Mouse (Mus musculus) lung, embryonic 15.5 days (tissue): ENCODE data around the gene Nkx1-1. TPM values are rescaled to one million over a fixed set of nuclear protein-coding genes. Genes with fewer than 3 reads are reported as not detected.

Experiments
- ATAC-seq: fragments of 200-750 bp; cut with Nextera tagmentation; 2 replicates; pipeline ENCODE4 v1.8.0; 2017; ENCODE audit warnings: moderate number of reproducible peaks, borderline replicate concordance; ENCODE audit not compliant: low FRiP score, low TSS enrichment; ENCODE audit errors: extremely low read depth
- H3K27ac ChIP-seq: fragments of 300-500 bp; sonication (generic); 2 replicates; pipeline ENCODE4 v1.5.1; 2015; ENCODE audit warnings: moderate library complexity, mild to moderate bottlenecking, inconsistent platforms
- H3K27me3 ChIP-seq: fragments of 300-500 bp; sonication (generic); 2 replicates; pipeline ENCODE4 v1.6.1; 2015; ENCODE audit warnings: inconsistent platforms
- H3K36me3 ChIP-seq: fragments of 300-500 bp; sonication (generic); 2 replicates; pipeline ENCODE4 v1.6.1; 2015; ENCODE audit warnings: inconsistent platforms
- H3K4me1 ChIP-seq: fragments of 300-500 bp; sonication (generic); 2 replicates; pipeline ENCODE4 v1.6.1; 2015; ENCODE audit warnings: inconsistent platforms
- H3K4me2 ChIP-seq: fragments of 300-500 bp; sonication (generic); 2 replicates; pipeline ENCODE4 v1.6.1; 2015; ENCODE audit warnings: inconsistent platforms, mild to moderate bottlenecking, moderate library complexity
- H3K4me3 ChIP-seq: fragments of 300-500 bp; sonication (generic); 2 replicates; pipeline ENCODE4 v1.5.1; 2015; ENCODE audit warnings: mild to moderate bottlenecking, inconsistent platforms
- H3K9ac ChIP-seq: fragments of 300-500 bp; sonication (generic); 2 replicates; pipeline ENCODE4 v1.6.1; 2015; ENCODE audit warnings: inconsistent platforms
- H3K9me3 ChIP-seq: fragments of 300-500 bp; sonication (generic); 2 replicates; pipeline ENCODE4 v1.6.1; 2016; ENCODE audit warnings: inconsistent platforms
- WGBS: fragments of 180-500 bp; shearing (Covaris S2); methylation state at CpG from one replicate; pipeline ENCODE4 v1.1.7; 2015; 5-methylcytosine and 5-hydroxymethylcytosine counted together
- polyA plus RNA-seq: library from polyadenylated mRNA; unstranded; fragments of >200 nt; fragmentation: Nextera tagmentation; extraction: Ambion mirVana; gene quantifications from 2 replicates; pipeline ENCODE4 v1.2.1, GENCODE M21; 2015

Gene Nkx1-1
- not detected in 2 replicates for polyA plus RNA-seq

DNA sequence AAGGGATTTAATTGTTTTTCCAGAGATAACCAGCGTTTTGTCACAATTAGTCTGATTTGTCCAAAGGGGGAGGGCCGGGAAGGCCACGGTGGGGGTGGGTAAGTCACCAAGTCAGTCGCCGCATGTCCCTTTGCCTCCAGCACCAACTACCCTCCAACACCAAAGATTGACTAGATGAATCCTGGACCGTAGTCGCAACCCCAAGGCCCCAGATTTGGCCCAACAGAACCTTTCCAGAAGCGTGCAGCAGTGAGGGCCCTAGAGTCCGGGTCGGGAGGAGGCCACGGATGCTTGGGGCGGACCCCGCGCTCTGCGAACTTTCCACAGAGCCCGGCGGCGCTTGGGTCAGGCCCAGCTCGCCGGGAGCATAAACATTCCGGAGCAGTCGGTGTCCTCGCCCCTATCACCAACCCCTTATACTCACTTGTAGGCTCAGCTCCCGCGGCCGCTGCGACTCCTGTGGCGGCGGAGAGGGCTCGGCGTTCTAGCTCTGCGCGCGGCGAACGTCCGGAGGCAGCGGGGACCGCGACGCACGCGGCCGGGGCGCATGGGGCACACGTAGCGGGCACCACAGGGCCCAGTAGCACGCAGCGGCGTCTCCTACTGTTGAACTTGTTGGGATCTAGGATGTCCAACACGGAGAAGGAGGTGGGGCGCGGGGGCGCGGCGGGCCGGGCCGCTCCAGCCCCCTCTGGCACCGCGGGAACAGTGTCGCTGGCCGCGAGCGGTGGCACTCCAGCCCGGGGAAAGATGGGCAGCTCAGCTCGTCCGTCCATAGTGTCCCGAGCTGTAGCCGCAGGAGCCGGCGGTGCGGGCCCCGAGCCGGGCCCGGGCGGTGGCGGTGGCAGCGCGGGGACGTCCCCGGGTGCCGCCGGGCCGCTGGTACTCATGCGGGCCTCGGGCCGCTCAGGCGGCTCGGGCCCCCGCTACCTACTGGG is at the start of gene Nkx1-1:
Nkx1-1 (minus strand) TSS at position 776 of the 938 bp plus-strand sequence.
- H3K9me3 ChIP-seq: no peaks in the 10 kb centered on the region
- peak within 1 kb of the TSS; percentile 9 for H3K4me3 ChIP-seq
- no peaks in the 10 kb centered on the region for H3K36me3 ChIP-seq
- under 1% methylated on average over 83 of the region's 90 CpGs for WGBS
- no peak within 1 kb of the TSS for H3K27ac ChIP-seq
- H3K4me1 ChIP-seq: peaks cover 27% of the 10 kb centered on the region
- no peak for ATAC-seq
- H3K27me3 ChIP-seq: peaks cover 97% of the 10 kb centered on the region
- no peak within 1 kb of the TSS for H3K9ac ChIP-seq
- H3K4me2 ChIP-seq: peak within 1 kb of the TSS; percentile 36

GRCm38 (mm10) chr5:33481318-33481685 is 47.5 kb upstream of the Nkx1-1 start:
- no peak overlapping the region for H3K9ac ChIP-seq
- 25% methylated on average over 7 of the region's 7 CpGs for WGBS
- no peak overlapping the region for H3K4me2 ChIP-seq
- no peak overlapping the region for H3K4me3 ChIP-seq
- no peaks in the 10 kb centered on the region for H3K36me3 ChIP-seq
- H3K9me3 ChIP-seq: no peaks in the 10 kb centered on the region
- ATAC-seq: no peak
- no peaks in the 10 kb centered on the region for H3K27me3 ChIP-seq
- no peak overlapping the region for H3K27ac ChIP-seq
- no peaks in the 10 kb centered on the region for H3K4me1 ChIP-seq

DNA sequence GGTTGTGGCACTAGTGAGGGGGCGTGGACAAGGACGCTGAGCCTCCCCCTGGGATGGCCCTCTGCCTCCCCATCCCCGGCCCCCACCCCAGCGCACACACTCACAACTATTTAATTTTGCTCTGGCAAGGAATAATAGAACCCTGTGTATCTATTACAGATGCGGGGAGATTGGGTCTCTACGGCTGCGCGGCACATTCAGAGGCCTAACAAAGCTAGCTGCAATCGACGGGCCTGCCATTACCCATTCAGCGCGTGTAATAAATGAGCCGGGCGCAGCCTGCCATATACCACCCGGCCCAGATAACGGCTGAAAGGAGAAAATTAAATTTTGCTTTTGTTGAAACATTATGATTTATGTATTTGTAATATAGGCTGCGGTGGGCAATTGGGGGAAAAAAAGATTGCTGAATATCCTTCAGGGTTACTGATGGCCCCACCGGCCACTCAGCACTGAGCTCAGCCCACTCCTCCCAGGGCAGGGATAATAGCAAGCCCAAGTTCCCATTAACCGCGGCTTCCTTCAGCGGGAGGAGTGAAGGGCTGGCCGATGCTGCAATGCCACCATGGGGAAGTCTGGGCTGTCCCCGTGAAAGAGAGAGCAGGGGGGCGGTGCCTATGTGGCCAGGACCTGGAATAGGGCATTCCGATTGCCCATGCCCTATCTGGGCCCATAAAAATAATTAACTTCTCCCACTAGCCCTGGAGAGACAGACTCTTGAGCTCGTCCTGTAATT is 47.0 kb upstream of the Nkx1-1 start:
- Histone ChIP-seq H3K4me3 (no peak overlapping the region), H3K4me2 (no peak overlapping the region), H3K36me3 (no peaks in the 10 kb centered on the region), H3K27me3 (no peaks in the 10 kb centered on the region), H3K9ac (no peak overlapping the region), H3K4me1 (no peaks in the 10 kb centered on the region), H3K27ac (no peak overlapping the region), H3K9me3 (no peaks in the 10 kb centered on the region)
- no peak for ATAC-seq
- 62% methylated on average over 26 of the region's 26 CpGs for WGBS

DNA sequence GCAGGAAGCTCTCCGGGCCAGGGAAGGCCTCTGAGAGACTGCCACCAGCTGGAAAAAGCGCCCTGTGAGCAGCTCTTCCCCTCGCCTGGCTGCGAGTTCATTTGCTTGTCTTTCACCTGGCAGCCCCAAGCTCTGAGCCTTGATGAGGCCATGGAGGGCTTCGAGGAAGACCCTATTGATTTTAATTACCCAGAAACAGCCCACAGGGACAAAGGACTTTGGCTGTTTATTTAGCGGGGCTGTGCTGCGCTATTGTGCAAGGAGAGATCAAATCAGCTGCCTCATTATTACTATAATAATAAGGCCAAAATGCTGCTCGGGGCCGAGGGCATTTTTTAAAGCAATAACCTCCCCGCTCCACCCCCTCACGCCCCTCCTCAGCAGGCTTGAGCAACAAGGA is 31.7 kb upstream of the Nkx1-1 start:
- Histone ChIP-seq H3K4me1 (no peaks in the 10 kb centered on the region), H3K36me3 (no peaks in the 10 kb centered on the region), H3K9me3 (no peaks in the 10 kb centered on the region), H3K27ac (no peak overlapping the region), H3K27me3 (no peaks in the 10 kb centered on the region), H3K4me3 (no peak overlapping the region), H3K9ac (no peak overlapping the region), H3K4me2 (no peak overlapping the region)
- WGBS: 53% methylated on average over 11 of the region's 11 CpGs
- no peak for ATAC-seq

- WGBS: 57% methylated on average over 7 of the region's 7 CpGs
- no peak overlapping the region for H3K9ac ChIP-seq
- no peak overlapping the region for H3K27ac ChIP-seq
- ATAC-seq: no peak
- no peak overlapping the region for H3K4me2 ChIP-seq
- no peaks in the 10 kb centered on the region for H3K9me3 ChIP-seq
- H3K4me1 ChIP-seq: no peaks in the 10 kb centered on the region
- no peak overlapping the region for H3K4me3 ChIP-seq
- no peaks in the 10 kb centered on the region for H3K27me3 ChIP-seq
- no peaks in the 10 kb centered on the region for H3K36me3 ChIP-seq
These were observed 30.6 kb upstream of the Nkx1-1 start for GRCm38 (mm10) chr5:33464390-33464789.

- Histone ChIP-seq H3K4me1 (no peaks in the 10 kb centered on the region), H3K4me2 (no peak overlapping the region), H3K36me3 (no peaks in the 10 kb centered on the region), H3K9me3 (no peaks in the 10 kb centered on the region), H3K4me3 (no peak overlapping the region), H3K27me3 (no peaks in the 10 kb centered on the region), H3K9ac (no peak overlapping the region), H3K27ac (no peak overlapping the region)
- no peak for ATAC-seq
- WGBS: 42% methylated on average over 2 of the region's 2 CpGs
These were observed 25.3 kb upstream of the Nkx1-1 start for GRCm38 (mm10) chr5:33459111-33459510.

DNA sequence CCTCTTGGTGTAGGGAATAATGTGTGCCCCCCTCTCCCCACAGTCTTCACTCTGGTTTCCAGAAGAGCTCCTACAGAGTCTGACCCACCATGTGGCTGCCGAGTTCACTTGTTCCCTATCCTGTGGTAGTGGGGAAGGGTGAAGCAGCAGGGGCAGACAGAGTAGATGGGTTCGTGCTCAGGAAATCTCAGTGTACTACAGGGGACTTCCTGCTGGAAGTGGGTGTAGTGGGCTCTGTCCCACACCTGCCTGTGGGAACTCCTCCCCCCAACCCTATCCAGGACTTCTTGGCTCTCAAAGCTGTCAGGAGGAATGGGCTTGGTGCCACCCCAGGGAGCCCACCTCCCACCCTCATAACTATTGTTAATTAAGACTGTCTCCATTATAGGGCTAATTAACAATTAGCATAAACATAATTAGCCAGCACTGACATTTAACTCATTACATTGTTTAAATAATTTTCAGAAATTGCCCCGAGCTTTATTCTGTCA is 24.4 kb upstream of the Nkx1-1 start:
- H3K36me3 ChIP-seq: no peaks in the 10 kb centered on the region
- H3K27ac ChIP-seq: no peak overlapping the region
- no peaks in the 10 kb centered on the region for H3K4me1 ChIP-seq
- no peaks in the 10 kb centered on the region for H3K9me3 ChIP-seq
- H3K9ac ChIP-seq: no peak overlapping the region
- H3K4me2 ChIP-seq: no peak overlapping the region
- H3K4me3 ChIP-seq: no peak overlapping the region
- ATAC-seq: no peak
- H3K27me3 ChIP-seq: no peaks in the 10 kb centered on the region
- WGBS: 63% methylated on average over 3 of the region's 3 CpGs

GRCm38 (mm10) chr5:33455737-33456136 is 22.0 kb upstream of the Nkx1-1 start:
- H3K9ac ChIP-seq: no peak overlapping the region
- no peak overlapping the region for H3K4me2 ChIP-seq
- no peaks in the 10 kb centered on the region for H3K27me3 ChIP-seq
- 46% methylated on average over 8 of the region's 8 CpGs for WGBS
- no peak overlapping the region for H3K4me3 ChIP-seq
- no peaks in the 10 kb centered on the region for H3K36me3 ChIP-seq
- H3K9me3 ChIP-seq: no peaks in the 10 kb centered on the region
- no peaks in the 10 kb centered on the region for H3K4me1 ChIP-seq
- no peak for ATAC-seq
- no peak overlapping the region for H3K27ac ChIP-seq

DNA sequence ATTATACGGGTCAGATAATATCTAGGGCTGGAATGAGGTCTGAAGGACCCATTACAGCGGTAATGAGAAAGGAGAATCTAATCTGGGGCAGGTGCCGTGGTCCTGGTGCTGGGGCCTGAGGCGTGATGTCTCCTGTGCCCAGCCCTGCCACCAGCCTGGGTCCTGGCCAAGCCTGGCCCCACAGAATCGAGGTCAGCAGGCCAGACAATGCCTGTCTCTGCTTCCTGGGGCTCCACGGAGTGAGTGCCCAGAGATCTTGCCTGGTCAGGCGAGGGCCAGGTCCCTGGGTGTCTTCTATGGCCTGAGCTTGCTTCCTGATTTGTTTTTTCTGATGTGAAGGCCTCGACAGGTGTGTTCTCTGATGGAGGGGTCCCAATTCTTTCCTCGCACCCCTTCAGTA is 10.0 kb upstream of the Nkx1-1 start:
- H3K36me3 ChIP-seq: no peaks in the 10 kb centered on the region
- 49% methylated on average over 9 of the region's 9 CpGs for WGBS
- peaks cover 7% of the 10 kb centered on the region for H3K4me1 ChIP-seq
- H3K4me2 ChIP-seq: no peak overlapping the region
- H3K9me3 ChIP-seq: no peaks in the 10 kb centered on the region
- ATAC-seq: no peak
- no peak overlapping the region for H3K9ac ChIP-seq
- peaks cover 31% of the 10 kb centered on the region for H3K27me3 ChIP-seq
- no peak overlapping the region for H3K27ac ChIP-seq
- no peak overlapping the region for H3K4me3 ChIP-seq

- Histone ChIP-seq H3K9ac (no peak overlapping the region), H3K27me3 (peaks cover 34% of the 10 kb centered on the region)
- WGBS: 5% methylated on average over 55 of the region's 56 CpGs
These were observed 9.3 kb upstream of the Nkx1-1 start for GRCm38 (mm10) chr5:33442927-33443710.

DNA sequence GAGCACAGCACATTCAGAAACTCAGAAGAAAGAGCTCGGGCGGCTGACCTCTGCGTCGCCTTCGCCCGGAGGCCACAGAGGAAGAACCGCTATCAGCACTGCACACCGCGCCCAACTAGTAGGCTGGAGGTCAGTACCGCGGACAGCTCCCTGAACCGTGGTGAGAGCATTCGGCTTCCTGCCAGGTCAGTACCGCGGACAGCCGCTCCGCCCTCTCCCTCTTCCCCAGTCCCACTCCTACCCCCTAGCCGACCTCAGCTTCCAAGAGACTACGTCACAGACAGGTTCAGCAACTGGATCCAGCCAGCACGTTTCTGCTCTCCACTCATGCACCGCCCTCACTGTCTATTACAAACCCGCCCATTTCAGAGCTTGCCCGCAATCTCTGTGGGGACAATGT is 4.4 kb upstream of the Nkx1-1 start:
- H3K36me3 ChIP-seq: no peaks in the 10 kb centered on the region
- no peak overlapping the region for H3K4me3 ChIP-seq
- no peak overlapping the region for H3K9ac ChIP-seq
- 2% methylated on average over 23 of the region's 23 CpGs for WGBS
- H3K27me3 ChIP-seq: peaks cover 69% of the 10 kb centered on the region
- no peaks in the 10 kb centered on the region for H3K9me3 ChIP-seq
- peak; percentile 73 for ATAC-seq
- H3K27ac ChIP-seq: no peak overlapping the region
- H3K4me1 ChIP-seq: peaks cover 22% of the 10 kb centered on the region
- H3K4me2 ChIP-seq: no peak overlapping the region

More at GRCm38 (mm10) chr5:33442927-33443710, 9.3 kb upstream of the Nkx1-1 start:
- peak overlapping the region; percentile 15; the same call in 1 of the 2 replicates for H3K4me3 ChIP-seq
- H3K9me3 ChIP-seq: no peaks in the 10 kb centered on the region
- H3K4me2 ChIP-seq: peak overlapping the region; percentile 53
- no peak overlapping the region for H3K27ac ChIP-seq
- ATAC-seq: no peak; the same call in 1 of the 2 replicates
- no peaks in the 10 kb centered on the region for H3K36me3 ChIP-seq
- H3K4me1 ChIP-seq: peaks cover 11% of the 10 kb centered on the region
